Mouse (Mus musculus): ENCODE results near the gene Lpp.

DNA sequence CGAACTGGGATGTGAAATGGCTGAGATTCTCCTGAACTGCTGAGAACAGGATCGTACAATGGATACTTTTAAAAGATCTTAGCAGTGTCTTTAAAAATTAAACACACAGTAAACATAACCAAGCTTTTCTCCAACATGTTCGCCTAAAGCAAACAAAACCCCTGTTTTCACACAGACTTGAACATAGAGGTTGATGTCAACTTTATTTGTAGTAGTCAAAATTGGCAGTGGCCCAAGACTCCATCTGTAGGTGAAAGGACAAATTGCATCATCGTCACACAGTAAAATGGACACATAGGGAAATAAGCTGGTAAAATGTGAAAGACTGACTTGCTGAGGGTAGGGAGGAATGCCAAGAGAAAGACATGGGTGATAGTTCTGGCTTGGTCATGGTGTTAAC is 480.9 kb downstream of the Lpp start:
- TF ChIP-seq MEF2A (IDR thresholded peaks at IDR 0.05; ENCODE audit: extremely low read depth, insufficient replicate concordance, low read depth, low read length, poor library complexity, severe bottlenecking) (no peak), POLR2A (IDR thresholded peaks at IDR 0.05; ENCODE audit: control insufficient read depth in 1 of 2, insufficient read depth in 1 of 2, low read depth in 1 of 2, low read length in 2 of 2, poor library complexity in 1 of 2) (no peak), MXI1 (IDR thresholded peaks at IDR 0.05; ENCODE audit: low read depth, low read length) (no peak), GATA1 (IDR thresholded peaks at IDR 0.05; ENCODE audit: low read depth, low read length) (no peak), EP300 (IDR thresholded peaks at IDR 0.05; ENCODE audit: low read depth in 1 of 2, low read length in 2 of 2) (no peak), KAT2A (conservative IDR thresholded peaks at IDR 0.05; ENCODE audit: low read depth, low read length) (no peak), CTCF (IDR thresholded peaks at IDR 0.05 in 2 of 3, conservative IDR thresholded peaks at IDR 0.05 in 1 of 3; ENCODE audit: control insufficient read depth in 1 of 3, insufficient read depth in 1 of 3, low read depth in 2 of 3, low read length in 3 of 3, poor library complexity in 1 of 3, severe bottlenecking in 1 of 3) (no peak), ZNF384 (IDR thresholded peaks at IDR 0.05; ENCODE audit: low read depth, low read length) (no peak), MYC (IDR thresholded peaks at IDR 0.05; ENCODE audit: low read depth, low read length) (no peak), USF2 (IDR thresholded peaks at IDR 0.05; ENCODE audit: borderline replicate concordance in 1 of 2, insufficient read depth in 1 of 2, low read depth in 1 of 2, low read length in 2 of 2) (no peak), SIN3A (IDR thresholded peaks at IDR 0.05; ENCODE audit: low read length) (no peak), HCFC1 (IDR thresholded peaks at IDR 0.05; ENCODE audit: low read depth, low read length) (no peak)
